ENCODE assay signal across 8 mouse cellular contexts in the genomic region with DNA sequence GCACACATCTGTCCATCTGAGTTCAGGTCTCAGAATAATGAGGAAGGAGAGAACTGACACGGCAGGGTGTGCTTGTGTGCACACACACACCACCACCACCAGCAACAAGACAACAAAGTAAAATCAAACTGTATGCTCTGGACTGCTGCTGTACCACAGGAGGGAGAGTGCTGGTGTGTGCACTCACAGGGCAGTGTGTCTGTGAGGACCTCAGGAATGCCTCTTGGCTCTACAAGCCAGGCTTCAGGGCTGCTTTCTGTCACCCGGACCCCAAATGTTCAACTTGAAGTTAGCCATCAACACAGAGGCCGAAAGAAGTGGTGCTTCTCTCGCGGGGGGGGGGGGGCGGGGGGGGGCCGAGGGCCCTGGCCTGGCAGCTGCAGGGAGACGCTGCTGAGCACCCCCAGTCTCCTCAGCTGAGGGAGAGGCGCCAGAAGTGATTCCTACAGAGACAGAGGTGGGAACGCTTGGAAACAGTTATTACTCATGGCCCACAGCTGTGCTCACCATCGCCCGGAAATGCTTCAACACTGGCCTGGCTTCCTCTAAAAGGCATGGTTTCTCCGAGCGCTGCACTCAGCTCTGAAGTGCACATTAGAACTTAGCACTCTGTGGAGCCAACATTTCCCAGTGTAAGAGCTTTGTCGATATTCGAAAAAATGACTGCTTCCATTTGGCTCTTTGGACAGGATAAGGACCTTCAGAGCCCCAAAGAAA. TPM values are rescaled to one million over a fixed set of nuclear protein-coding genes. Genes with fewer than 3 reads are reported as not detected.
A peak's percentile ranks its signal among the peaks of the same experiment; 100 is the strongest.
DNase-seq lines count a peak whose midpoint lies in the region; ATAC-seq and TF ChIP-seq lines count a peak whose summit lies in the region.

No protein-coding gene starts in this region.

- H3K9ac ChIP-seq in liver, adult 2 months (ENCODE audit: low read depth, low read length), result no peak overlapping the region
- H3K9ac ChIP-seq in heart, embryonic 14.5 days (ENCODE audit: low read length), result peak overlapping the region; percentile 53; the same call in 1 of the 2 replicates
- no peak overlapping the region for H3K9ac ChIP-seq in limb, embryonic 15.5 days
- peak overlapping the region; percentile 46; the same call in 1 of the 2 replicates for H3K9ac ChIP-seq in stomach, embryonic 16.5 days (ENCODE audit: low read length)

- no peaks in the 10 kb centered on the region for H3K27me3 ChIP-seq in liver, adult 2 months (ENCODE audit: control insufficient read depth, insufficient read depth, low read length)
- no peaks in the 10 kb centered on the region for H3K27me3 ChIP-seq in heart, embryonic 14.5 days (ENCODE audit: control insufficient read depth, insufficient read depth, low read length)
- no peaks in the 10 kb centered on the region for H3K27me3 ChIP-seq in limb, embryonic 15.5 days
- H3K27me3 ChIP-seq in stomach, embryonic 16.5 days (ENCODE audit: control insufficient read depth, insufficient read depth, low read length), result no peaks in the 10 kb centered on the region

- TF ChIP-seq CTCF in liver, adult 2 months (IDR thresholded peaks at IDR 0.05; ENCODE audit: low read depth, low read length), result no peak

- no peaks in the 10 kb centered on the region for H3K36me3 ChIP-seq in liver, adult 2 months (ENCODE audit: control insufficient read depth, insufficient read depth, low read length)
- no peaks in the 10 kb centered on the region for H3K36me3 ChIP-seq in heart, embryonic 14.5 days (ENCODE audit: control insufficient read depth, insufficient read depth, low read length)
- no peaks in the 10 kb centered on the region for H3K36me3 ChIP-seq in limb, embryonic 15.5 days
- H3K36me3 ChIP-seq in stomach, embryonic 16.5 days (ENCODE audit: control insufficient read depth, insufficient read depth, low read length), result no peaks in the 10 kb centered on the region

- no peaks in the 10 kb centered on the region for H3K9me3 ChIP-seq in heart, embryonic 14.5 days (ENCODE audit: control insufficient read depth, low read length)
- no peaks in the 10 kb centered on the region for H3K9me3 ChIP-seq in limb, embryonic 15.5 days
- no peaks in the 10 kb centered on the region for H3K9me3 ChIP-seq in stomach, embryonic 16.5 days (replicated peaks; ENCODE audit: control insufficient read depth, low read length)

- peaks cover 17% of the 10 kb centered on the region for H3K79me2 ChIP-seq in liver, adult 2 months (ENCODE audit: control insufficient read depth, insufficient read depth, low read length)

- DNase-seq in liver, adult 2 months (ENCODE audit: extremely low read depth, low read depth, low spot score), result peak; percentile 22
- no peak for DNase-seq in liver
- no peak for DNase-seq in right cerebral cortex, postnatal 10 days (ENCODE audit: low spot score in 2 of 2)
- no peak for DNase-seq in ovary, postnatal 10 days (ENCODE audit: low spot score)

- no peaks in the 10 kb centered on the region for H3K4me1 ChIP-seq in liver, adult 2 months (ENCODE audit: control insufficient read depth, insufficient read depth, low read length)
- H3K4me1 ChIP-seq in heart, embryonic 14.5 days (ENCODE audit: control insufficient read depth in 2 of 2, insufficient read depth in 2 of 2, low read length in 2 of 2), result peaks cover 48 to 76% of the 10 kb centered on the region in 2 experiments
- H3K4me1 ChIP-seq in limb, embryonic 15.5 days, result peaks cover 46% of the 10 kb centered on the region
- peaks cover 34% of the 10 kb centered on the region for H3K4me1 ChIP-seq in stomach, embryonic 16.5 days (ENCODE audit: control insufficient read depth, insufficient read depth, low read length)

- H3K4me3 ChIP-seq in liver, adult 2 months (ENCODE audit: insufficient read depth, low read depth, low read length), result no peak overlapping the region
- no peak overlapping the region for H3K4me3 ChIP-seq in heart, embryonic 14.5 days (ENCODE audit: control insufficient read depth in 1 of 2, insufficient read depth in 1 of 2, low read depth in 1 of 2, low read length in 2 of 2)
- no peak overlapping the region for H3K4me3 ChIP-seq in limb, embryonic 15.5 days
- H3K4me3 ChIP-seq in stomach, embryonic 16.5 days (replicated peaks; ENCODE audit: low read length), result no peak overlapping the region

- peak; percentile 36; the same call in 1 of the 2 replicates for ATAC-seq in heart, embryonic 14.5 days (ENCODE audit: insufficient number of reproducible peaks, insufficient read depth, low FRiP score, low read depth)
- ATAC-seq in limb, embryonic 15.5 days (ENCODE audit: insufficient number of reproducible peaks, low FRiP score, low TSS enrichment, low read depth), result peak; percentile 61; the same call in 1 of the 2 replicates
- peak; percentile 71 for ATAC-seq in stomach, embryonic 16.5 days (ENCODE audit: insufficient read depth, low FRiP score)
- no peak for ATAC-seq in erythroblast, adult 5-6 weeks (replicated peaks; ENCODE audit: low FRiP score, poor library complexity, severe bottlenecking)

- H3K27ac ChIP-seq in liver, adult 2 months (replicated peaks; ENCODE audit: insufficient read depth, low read depth, low read length), result 0 out of 2 replicates have a peak overlapping the region, but pooled peaks have one; percentile 1
- peak overlapping the region; percentile 69 to 90 for H3K27ac ChIP-seq in heart, embryonic 14.5 days (replicated peaks in 1 of 2; ENCODE audit: control insufficient read depth in 1 of 2, insufficient read depth in 1 of 2, low read depth in 2 of 2, low read length in 2 of 2)
- peak overlapping the region; percentile 67 for H3K27ac ChIP-seq in limb, embryonic 15.5 days
- H3K27ac ChIP-seq in stomach, embryonic 16.5 days (ENCODE audit: low read length), result peak overlapping the region; percentile 87

- no peak for TF ChIP-seq POLR2A in liver, adult 2 months (IDR thresholded peaks at IDR 0.05; ENCODE audit: extremely low read depth, insufficient read depth, low read length)

- H3K4me2 ChIP-seq in heart, embryonic 14.5 days (ENCODE audit: low read length), result peak overlapping the region; percentile 25
- H3K4me2 ChIP-seq in limb, embryonic 15.5 days, result no peak overlapping the region
- peak overlapping the region; percentile 14; the same call in 1 of the 2 replicates for H3K4me2 ChIP-seq in stomach, embryonic 16.5 days (ENCODE audit: low read depth, low read length)

- 63% methylated on average over 16 of the region's 16 CpGs for WGBS in liver, adult 2 months
- 29% methylated on average over 11 of the region's 16 CpGs for WGBS in heart, embryonic 14.5 days
- 29% methylated on average over 15 of the region's 16 CpGs for WGBS in limb, embryonic 15.5 days
- 30% methylated on average over 15 of the region's 16 CpGs for WGBS in stomach, embryonic 16.5 days

RNA-seq across cellular contexts. Expression of gene Pkig, which starts 39.7 kb away (rescaled TPM):
- 13.2 and 17.2 TPM in 2 replicates for total RNA-seq in liver, adult 2 months (2014; rRNA removed)
- 35.0 and 35.2 TPM in 2 replicates for polyA plus RNA-seq in liver, adult 2 months (2012; rRNA removed)
- 324 and 359 TPM in 2 replicates for polyA plus RNA-seq in heart, embryonic 14.5 days (2014; fragmentation: Nextera tagmentation; extraction: Ambion mirVana)
- 119 and 151 TPM in 2 replicates for polyA plus RNA-seq in limb, embryonic 15.5 days (2015; fragmentation: Nextera tagmentation; extraction: Ambion mirVana)
- polyA plus RNA-seq in stomach, embryonic 16.5 days (2015; fragmentation: Nextera tagmentation; extraction: Ambion mirVana), result 91.2 and 107 TPM in 2 replicates
- 15.0 and 25.0 TPM in 2 replicates for total RNA-seq in erythroblast, adult 5-6 weeks (2015; ENCODE audit: low replicate concordance)
- 23.4 and 25.2 TPM in 2 replicates for total RNA-seq in erythroblast, adult 5-6 weeks (2017; ENCODE audit: low replicate concordance)

RNA-seq across cellular contexts. Expression of gene Ada, which starts 52.1 kb away (rescaled TPM):
- total RNA-seq in liver, adult 2 months (2014; rRNA removed), result 1.9 TPM in 2 replicates
- 0.73 and 0.80 TPM in 2 replicates for polyA plus RNA-seq in liver, adult 2 months (2012; rRNA removed)
- polyA plus RNA-seq in heart, embryonic 14.5 days (2014; fragmentation: Nextera tagmentation; extraction: Ambion mirVana), result 2.3 and 4.0 TPM in 2 replicates
- polyA plus RNA-seq in limb, embryonic 15.5 days (2015; fragmentation: Nextera tagmentation; extraction: Ambion mirVana), result 9.0 and 9.9 TPM in 2 replicates
- polyA plus RNA-seq in stomach, embryonic 16.5 days (2015; fragmentation: Nextera tagmentation; extraction: Ambion mirVana), result 5.2 and 5.4 TPM in 2 replicates
- 2.9 and 5.2 TPM in 2 replicates for total RNA-seq in erythroblast, adult 5-6 weeks (2015; ENCODE audit: low replicate concordance)
- total RNA-seq in erythroblast, adult 5-6 weeks (2017; ENCODE audit: low replicate concordance), result 4.4 and 4.5 TPM in 2 replicates

RNA-seq across cellular contexts. Expression of gene Serinc3, which starts 53.0 kb away (rescaled TPM):
- 123 TPM in 2 replicates for total RNA-seq in liver, adult 2 months (2014; rRNA removed)
- 122 and 124 TPM in 2 replicates for polyA plus RNA-seq in liver, adult 2 months (2012; rRNA removed)
- 76.5 and 79.0 TPM in 2 replicates for polyA plus RNA-seq in heart, embryonic 14.5 days (2014; fragmentation: Nextera tagmentation; extraction: Ambion mirVana)
- 40.3 and 41.3 TPM in 2 replicates for polyA plus RNA-seq in limb, embryonic 15.5 days (2015; fragmentation: Nextera tagmentation; extraction: Ambion mirVana)
- polyA plus RNA-seq in stomach, embryonic 16.5 days (2015; fragmentation: Nextera tagmentation; extraction: Ambion mirVana), result 59.2 and 62.2 TPM in 2 replicates
- 1,365 and 1,400 TPM in 2 replicates for total RNA-seq in erythroblast, adult 5-6 weeks (2015; ENCODE audit: low replicate concordance)
- total RNA-seq in erythroblast, adult 5-6 weeks (2017; ENCODE audit: low replicate concordance), result 1,814 and 2,055 TPM in 2 replicates

Comparison
In these comparisons a context has a peak if more than half of its experiments do, and no peak if none do; other contexts are left out.
1. H3K27ac ChIP-seq: peak in every context shown above with its lines; median percentile 87 in stomach, embryonic 16.5 days; 80 in heart, embryonic 14.5 days; 67 in limb, embryonic 15.5 days; 1 in liver, adult 2 months.
2. H3K9ac ChIP-seq: peak in heart, embryonic 14.5 days (single experiment) and stomach, embryonic 16.5 days (single experiment); none in liver, adult 2 months (single experiment) and limb, embryonic 15.5 days (single experiment).